Mouse (Mus musculus) CH12.LX (cell line): ENCODE results near the gene Rab4b. TPM values are rescaled to one million over a fixed set of nuclear protein-coding genes. Genes with fewer than 3 reads are reported as not detected.

ENCODE experiments used
- DNase-seq: peaks from one replicate; pipeline ENCODE4 v3.0.0-alpha.2; 2013; ENCODE audit errors: extremely low read depth
- H3K27ac ChIP-seq: 2 replicates; pipeline ENCODE4 v1.5.1; 2012; ENCODE audit warnings: low read depth, mild to moderate bottlenecking, control low read depth, moderate library complexity; ENCODE audit not compliant: insufficient read depth
- H3K27me3 ChIP-seq: replicated peaks from 2 replicates; pipeline ENCODE3; 2012; ENCODE audit warnings: inconsistent platforms
- H3K36me3 ChIP-seq, 2 experiments: replicated peaks in 1 of 2; 2 replicates each; pipeline versions ENCODE3 to v1.6.1; 2012; ENCODE audit warnings: inconsistent platforms in 1 of 2, low read length in 1 of 2, mild to moderate bottlenecking in 1 of 2, mixed read lengths in 1 of 2, moderate library complexity in 1 of 2; ENCODE audit not compliant: control insufficient read depth in 1 of 2, insufficient read depth in 1 of 2
- H3K4me1 ChIP-seq, 2 experiments: 2 replicates each; pipeline ENCODE4 v1.6.1; 2012; ENCODE audit warnings: inconsistent platforms in 1 of 2, moderate library complexity in 1 of 2; ENCODE audit not compliant: insufficient read depth in 2 of 2, control insufficient read depth in 1 of 2
- H3K4me2 ChIP-seq: 2 replicates; pipeline ENCODE4 v1.6.1; 2012; ENCODE audit warnings: low read depth, mild to moderate bottlenecking, control low read depth; ENCODE audit not compliant: poor library complexity, insufficient read depth, severe bottlenecking
- H3K4me3 ChIP-seq, 3 experiments: fragments of 150-350 bp in 1 of 3; sonication (generic) in 1 of 3; replicated peaks in 1 of 3; 2 replicates each; pipeline versions ENCODE3 to v1.5.1; 2011 to 2012; ENCODE audit warnings: low read depth in 2 of 3, low read length in 2 of 3, mild to moderate bottlenecking in 2 of 3, moderate library complexity in 2 of 3, control low read depth in 1 of 3, improper control_type of control experiment in 1 of 3, inconsistent platforms in 1 of 3, mixed read lengths in 1 of 3; ENCODE audit not compliant: poor library complexity in 1 of 3
- H3K79me2 ChIP-seq: replicated peaks from 2 replicates; pipeline ENCODE4 v1.6.1; 2012; ENCODE audit warnings: mild to moderate bottlenecking, moderate library complexity; ENCODE audit not compliant: control insufficient read depth, poor library complexity, insufficient read depth, severe bottlenecking; ENCODE audit errors: extremely low read depth
- H3K9ac ChIP-seq: 2 replicates; pipeline ENCODE4 v1.6.1; 2012; ENCODE audit warnings: low read depth, mild to moderate bottlenecking, control low read depth, moderate library complexity; ENCODE audit not compliant: insufficient read depth
- H3K9me3 ChIP-seq: replicated peaks from 2 replicates; pipeline ENCODE3; 2012; ENCODE audit warnings: low read length, inconsistent platforms, mixed read lengths
- BHLHE40 ChIP-seq: IDR thresholded peaks from 2 replicates; pipeline ENCODE4 v1.6.1; 2011; ENCODE audit warnings: mild to moderate bottlenecking, low read depth, low read length, improper control_type of control experiment
- CHD1 ChIP-seq: IDR thresholded peaks from 2 replicates; pipeline ENCODE4 v1.6.1; 2012; ENCODE audit warnings: low read depth, low read length, improper control_type of control experiment, inconsistent platforms
- CHD2 ChIP-seq: IDR thresholded peaks from 2 replicates; pipeline ENCODE4 v1.6.1; 2011; ENCODE audit warnings: low read length, improper control_type of control experiment
- CTCF ChIP-seq, 2 experiments: IDR thresholded peaks in 1 of 2; conservative IDR thresholded peaks in 1 of 2; 2 replicates each; pipeline ENCODE4 v1.5.1; 2011 to 2012; ENCODE audit warnings: low read depth in 2 of 2, low read length in 2 of 2, improper control_type of control experiment in 1 of 2, inconsistent platforms in 1 of 2, mild to moderate bottlenecking in 1 of 2, moderate library complexity in 1 of 2
- E2F4 ChIP-seq: IDR thresholded peaks from 2 replicates; pipeline ENCODE4 v1.6.1; 2011; ENCODE audit warnings: low read depth, low read length, improper control_type of control experiment; ENCODE audit not compliant: insufficient replicate concordance
- ELF1 ChIP-seq: IDR thresholded peaks from 2 replicates; pipeline ENCODE4 v1.6.1; 2014; ENCODE audit warnings: low read depth, mild to moderate bottlenecking, inconsistent platforms, low read length, improper control_type of control experiment
- EP300 ChIP-seq: IDR thresholded peaks from 2 replicates; pipeline ENCODE4 v1.6.1; 2011; ENCODE audit warnings: low read length, improper control_type of control experiment
- ETS1 ChIP-seq: conservative IDR thresholded peaks from 2 replicates; pipeline ENCODE4 v1.6.1; 2012; ENCODE audit warnings: low read depth, mild to moderate bottlenecking, inconsistent platforms, low read length, improper control_type of control experiment, moderate library complexity
- GABPA ChIP-seq: IDR thresholded peaks from 2 replicates; pipeline ENCODE4 v1.6.1; 2012; ENCODE audit warnings: low read depth, low read length, improper control_type of control experiment, inconsistent platforms; ENCODE audit not compliant: insufficient replicate concordance
- HCFC1 ChIP-seq: IDR thresholded peaks from 2 replicates; pipeline ENCODE4 v1.6.1; 2012; ENCODE audit warnings: low read depth, mild to moderate bottlenecking, inconsistent platforms, low read length, improper control_type of control experiment
- IRF4 ChIP-seq: IDR thresholded peaks from 2 replicates; pipeline ENCODE4 v1.6.1; 2014; ENCODE audit warnings: low read depth, mild to moderate bottlenecking, inconsistent platforms, low read length, improper control_type of control experiment
- JUN ChIP-seq: IDR thresholded peaks from 2 replicates; pipeline ENCODE4 v1.6.1; 2011; ENCODE audit warnings: low read depth, mild to moderate bottlenecking, low read length, improper control_type of control experiment, moderate library complexity; ENCODE audit not compliant: insufficient read depth
- KAT2A ChIP-seq: IDR thresholded peaks from 2 replicates; pipeline ENCODE4 v1.6.1; 2012; ENCODE audit warnings: low read length, improper control_type of control experiment, inconsistent platforms; ENCODE audit not compliant: insufficient replicate concordance
- MAFK ChIP-seq: IDR thresholded peaks from 2 replicates; pipeline ENCODE4 v1.6.1; 2011; ENCODE audit warnings: low read length, improper control_type of control experiment; ENCODE audit not compliant: insufficient replicate concordance
- MAX ChIP-seq: IDR thresholded peaks from 2 replicates; pipeline ENCODE4 v1.6.1; 2011; ENCODE audit warnings: low read length, improper control_type of control experiment
- MAZ ChIP-seq: IDR thresholded peaks from 2 replicates; pipeline ENCODE4 v1.6.1; 2012; ENCODE audit warnings: low read depth, mild to moderate bottlenecking, inconsistent platforms, low read length, improper control_type of control experiment, moderate library complexity
- MXI1 ChIP-seq: IDR thresholded peaks from 2 replicates; pipeline ENCODE4 v1.6.1; 2011; ENCODE audit warnings: mild to moderate bottlenecking, low read depth, low read length, improper control_type of control experiment
- NELFE ChIP-seq: IDR thresholded peaks from 2 replicates; pipeline ENCODE4 v1.6.1; 2011; ENCODE audit warnings: low read depth, low read length, improper control_type of control experiment
- NRF1 ChIP-seq: IDR thresholded peaks from 2 replicates; pipeline ENCODE4 v1.6.1; 2014; ENCODE audit warnings: low read depth, mild to moderate bottlenecking, inconsistent platforms, low read length, improper control_type of control experiment, moderate library complexity
- PAX5 ChIP-seq: IDR thresholded peaks from 2 replicates; pipeline ENCODE4 v1.6.1; 2012; ENCODE audit warnings: low read length, inconsistent platforms, mixed read lengths
- POLR2A ChIP-seq: IDR thresholded peaks from 2 replicates; pipeline ENCODE4 v1.6.1; 2011; ENCODE audit warnings: low read depth, mild to moderate bottlenecking, improper control_type of control experiment, low read length
- RAD21 ChIP-seq: IDR thresholded peaks from 2 replicates; pipeline ENCODE4 v1.6.1; 2011; ENCODE audit warnings: low read depth, mild to moderate bottlenecking, low read length, improper control_type of control experiment, moderate library complexity
- RCOR1 ChIP-seq: conservative IDR thresholded peaks from 2 replicates; pipeline ENCODE4 v1.6.1; 2012; ENCODE audit warnings: low read depth, mild to moderate bottlenecking, inconsistent platforms, low read length, improper control_type of control experiment
- SMC3 ChIP-seq: IDR thresholded peaks from 2 replicates; pipeline ENCODE4 v1.6.1; 2011; ENCODE audit warnings: low read depth, low read length, improper control_type of control experiment
- TBP ChIP-seq: conservative IDR thresholded peaks from 2 replicates; pipeline ENCODE4 v1.6.1; 2011; ENCODE audit warnings: low read depth, low read length, improper control_type of control experiment
- TCF12 ChIP-seq: IDR thresholded peaks from 2 replicates; pipeline ENCODE4 v1.6.1; 2014; ENCODE audit warnings: low read depth, mild to moderate bottlenecking, inconsistent platforms, low read length, improper control_type of control experiment
- USF1 ChIP-seq: IDR thresholded peaks from 2 replicates; pipeline ENCODE4 v1.6.1; 2014; ENCODE audit warnings: low read depth, mild to moderate bottlenecking, inconsistent platforms, low read length, improper control_type of control experiment
- USF2 ChIP-seq: conservative IDR thresholded peaks from 2 replicates; pipeline ENCODE4 v1.6.1; 2011; ENCODE audit warnings: low read depth, low read length, improper control_type of control experiment
- ZKSCAN1 ChIP-seq: IDR thresholded peaks from 2 replicates; pipeline ENCODE4 v1.6.1; 2012; ENCODE audit warnings: low read depth, inconsistent platforms, low read length, improper control_type of control experiment, borderline replicate concordance
- ZMIZ1 ChIP-seq: IDR thresholded peaks from 2 replicates; pipeline ENCODE4 v1.6.1; 2012; ENCODE audit warnings: low read depth, mild to moderate bottlenecking, inconsistent platforms, low read length, improper control_type of control experiment
- dilution Hi-C: fragments of 300-500 bp; cut with MboI; formaldehyde crosslinking; loops from 2 replicates; pipeline ENCODE4 v1.14.3; 2020; ENCODE audit warnings: low sequenced_read_pairs; ENCODE audit not compliant: extremely low pct_unique_long_range_greater_than_20kb, extremely low pct_ligation_motif_present
- in situ Hi-C: fragments of 300-500 bp; cut with MboI; formaldehyde crosslinking; loops from 3 replicates; pipeline ENCODE4 v1.14.3; 2019; ENCODE audit warnings: low sequenced_read_pairs, low pct_ligation_motif_present, low pct_unique_long_range_greater_than_20kb, mixed read lengths
- polyA plus RNA-seq: library from polyadenylated mRNA; unstranded; fragments of >175 nt; gene quantifications from 2 replicates; pipeline ENCODE4 v1.2.1, GENCODE M21; 2012; ENCODE audit warnings: low read depth; ENCODE audit not compliant: insufficient read length
- total RNA-seq, 2 experiments: library from RNA; depleted of rRNA; stranded (reverse); fragments of 300-350 nt in 1 of 2; fragments of >200 nt in 1 of 2; gene quantifications; 2 replicates each; pipeline ENCODE4 v1.2.3; 2012 to 2014

Gene Rab4b
- total and polyA plus RNA-seq, 3 experiments: 26.2 to 85.5 (median 39.4) TPM

DNA sequence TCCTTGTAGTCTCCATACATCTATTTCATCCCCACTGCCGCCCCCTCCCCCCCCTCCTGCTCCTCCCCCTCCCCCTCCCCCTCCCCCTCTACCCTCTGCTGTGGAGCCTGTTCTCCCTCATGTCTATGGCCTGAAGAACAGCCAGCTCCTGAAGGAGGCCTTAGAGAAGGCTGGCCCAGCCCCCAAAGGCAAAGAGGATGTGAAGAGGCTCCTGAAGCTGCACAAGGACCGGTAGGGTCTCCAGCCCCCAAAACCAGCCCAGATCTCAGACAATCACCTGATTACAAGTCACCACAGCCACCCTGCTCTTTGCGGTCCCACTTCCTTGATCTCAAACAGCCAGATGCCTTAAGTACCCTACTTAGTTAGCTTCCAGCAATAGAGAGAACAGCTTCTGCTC lies 18.4 kb upstream of the Rab4b start:
- Histone ChIP-seq H3K79me2 (peaks cover 31% of the 10 kb centered on the region), H3K4me1 (peaks cover 13 to 64% of the 10 kb centered on the region in 2 experiments), H3K4me2 (peak overlapping the region; percentile 31; the same call in 1 of the 2 replicates), H3K36me3 (peaks cover 18 to 57% of the 10 kb centered on the region in 2 experiments), H3K9ac (0 out of 2 replicates have a peak overlapping the region, but pooled peaks have one; percentile 91), H3K9me3 (no peaks in the 10 kb centered on the region), H3K27me3 (no peaks in the 10 kb centered on the region), H3K27ac (no peak overlapping the region), H3K4me3 (no peak overlapping the region)
- TF ChIP-seq CHD2 (0 out of 2 replicates have a peak, but pooled peaks have one; percentile 15), GABPA (no peak)
- no peak for DNase-seq
- dilution Hi-C loops (no loop called here), in situ Hi-C loops (no loop called here)

DNA sequence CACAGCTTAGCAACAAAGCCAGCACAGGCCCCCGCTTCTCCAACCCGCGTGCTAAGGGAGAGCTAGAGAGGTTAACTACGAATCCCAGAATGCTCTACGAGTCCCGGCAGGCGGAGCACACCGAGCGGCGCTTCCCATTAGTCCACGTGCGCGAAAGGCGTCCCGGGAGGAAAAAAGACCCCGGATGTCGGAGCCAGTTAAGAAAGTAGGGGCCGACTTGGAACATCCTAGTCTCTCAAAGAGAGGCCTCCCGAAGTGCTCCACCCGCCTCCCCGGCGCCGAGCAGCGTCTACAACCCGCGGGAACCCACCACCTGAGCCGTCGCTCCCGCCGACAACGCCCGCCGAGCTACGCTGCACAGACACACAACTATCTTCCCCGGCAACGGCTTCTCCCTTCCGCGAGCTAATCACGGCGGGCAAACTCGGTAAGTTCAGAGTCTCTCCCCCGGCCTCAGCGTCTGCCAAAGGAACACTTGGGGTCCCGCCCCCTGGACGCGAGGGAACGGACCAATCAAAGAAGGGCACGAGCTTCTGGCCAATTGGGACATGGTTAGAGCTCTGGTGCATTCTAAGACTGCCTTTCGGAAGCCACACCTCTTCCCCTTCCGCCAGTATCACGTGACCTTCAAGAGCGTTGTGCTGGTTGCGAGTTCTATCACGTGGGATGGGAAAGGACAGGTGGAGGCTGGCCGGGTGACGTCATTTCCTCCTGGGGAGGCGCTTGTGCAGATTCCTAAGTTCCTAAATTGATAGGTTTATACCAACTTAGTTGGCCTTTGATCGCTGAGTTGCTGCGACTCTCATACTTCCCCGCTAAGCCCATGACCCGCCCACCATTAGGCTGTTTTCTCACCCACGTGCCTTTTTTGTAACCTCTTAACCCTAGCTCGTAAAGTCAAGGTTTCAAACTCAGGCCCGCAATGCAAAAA lies 17.2 kb upstream of the Rab4b start, which contains the start of the genes BC024978 and Snrpa:
Gene BC024978 (plus strand): TSS at position 101 of the 931 bp plus-strand sequence.
Gene Snrpa (minus strand): TSS at position 591 of the 931 bp plus-strand sequence.
- H3K4me1 ChIP-seq: peaks cover 15 to 62% of the 10 kb centered on the region in 2 experiments
- peaks cover 33% of the 10 kb centered on the region for H3K79me2 ChIP-seq
- peak; percentile 100 for DNase-seq
- H3K36me3 ChIP-seq: peaks cover 29 to 60% of the 10 kb centered on the region in 2 experiments
- in situ Hi-C loops (no loop called here), dilution Hi-C loops (no loop called here)
- no peaks in the 10 kb centered on the region for H3K27me3 ChIP-seq
- H3K27ac ChIP-seq: peak within 1 kb of the TSS; percentile 92
- H3K9ac ChIP-seq: peak within 1 kb of the TSS; percentile 98
- peak within 1 kb of the TSS; percentile 91 for H3K4me2 ChIP-seq
- H3K9me3 ChIP-seq: peaks cover 1% of the 10 kb centered on the region
- peak within 1 kb of the TSS; percentile 91 to 95 (median 94) for H3K4me3 ChIP-seq
- TF ChIP-seq USF1: peak; percentile 100
- peak; percentile 40; the same call in 1 of the 2 replicates for TF ChIP-seq NRF1
- TF ChIP-seq E2F4: no peak
- peak; percentile 53 for TF ChIP-seq CHD1
- peak; percentile 54 for TF ChIP-seq NELFE
- TF ChIP-seq ETS1: peak; percentile 76
- peak; percentile 81; the same call in 1 of the 2 replicates for TF ChIP-seq KAT2A
- TF ChIP-seq IRF4: no peak
- no peak for TF ChIP-seq MAZ
- TF ChIP-seq TBP: peak; percentile 85
- no peak for TF ChIP-seq CHD2
- peak; percentile 92 for TF ChIP-seq MXI1
- no peak for TF ChIP-seq ZKSCAN1
- no peak for TF ChIP-seq SMC3
- TF ChIP-seq BHLHE40: peak; percentile 94
- TF ChIP-seq POLR2A: peak; percentile 80
- TF ChIP-seq ZMIZ1: peak; percentile 60; the same call in 1 of the 2 replicates
- TF ChIP-seq HCFC1: peak; percentile 87
- no peak for TF ChIP-seq PAX5
- TF ChIP-seq RAD21: no peak
- TF ChIP-seq USF2: peak; percentile 99
- TF ChIP-seq JUN: peak; percentile 90
- no peak for TF ChIP-seq MAFK
- no peak for TF ChIP-seq RCOR1
- TF ChIP-seq MAX: peak; percentile 99
- peak; percentile 86 for TF ChIP-seq ELF1
- TF ChIP-seq CTCF (conservative IDR thresholded peaks at IDR 0.05 in 1 of 2, IDR thresholded peaks at IDR 0.05 in 1 of 2; ENCODE audit: low read depth in 2 of 2, low read length in 2 of 2): no peak
- TF ChIP-seq EP300: peak; percentile 55; the same call in 1 of the 2 replicates
- peak; percentile 83 for TF ChIP-seq TCF12
